Mouse (Mus musculus) cerebellum, adult 11 months (tissue): ENCODE results near the gene Cntn5.

Experiments
- DNase-seq: peaks from one replicate; pipeline ENCODE4 v3.0.0; 2022

Cntn5 gene

GRCm38 (mm10) chr9:10121350-10122057, 783.1 kb downstream of the Cntn5 start:
- no peak for DNase-seq

- no peak for DNase-seq
Measured at GRCm38 (mm10) chr9:10116581-10116980, 788.0 kb downstream of the Cntn5 start.

- no peak for DNase-seq
Measured at GRCm38 (mm10) chr9:10109156-10109555, 795.4 kb downstream of the Cntn5 start.

- no peak for DNase-seq
Measured at GRCm38 (mm10) chr9:10107861-10108260, 796.7 kb downstream of the Cntn5 start.

DNA sequence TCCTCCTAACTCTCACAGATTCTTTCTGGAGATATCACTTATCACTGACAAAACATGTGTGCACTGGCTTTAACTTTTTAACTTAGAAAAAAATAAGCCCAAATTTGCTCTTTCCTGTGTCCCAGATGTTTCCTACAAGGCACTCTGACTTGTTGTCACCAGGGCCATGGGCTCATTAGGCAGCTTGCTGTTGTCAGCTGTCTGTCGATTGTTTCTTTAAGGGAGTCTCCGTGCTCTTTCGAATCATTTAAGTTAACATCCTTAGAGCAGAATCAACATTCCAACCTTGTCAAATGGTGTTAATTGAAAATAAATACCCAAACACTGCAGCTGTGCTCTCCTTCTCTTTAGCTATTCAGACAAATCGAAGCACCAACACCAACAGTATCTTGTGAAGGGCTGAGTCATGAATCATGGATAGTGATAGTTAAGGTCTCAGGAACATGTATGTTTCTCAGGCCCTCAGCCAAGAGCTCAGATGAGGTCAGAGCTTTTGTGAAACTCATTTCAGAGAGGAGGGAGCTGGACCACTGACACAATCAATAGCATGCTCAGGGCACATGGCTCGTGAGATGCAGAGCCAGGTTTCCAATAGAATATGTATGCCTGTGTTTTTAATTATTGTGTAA, 802.6 kb downstream of the Cntn5 start:
- DNase-seq, result no peak

GRCm38 (mm10) chr9:10076282-10076681, 828.3 kb downstream of the Cntn5 start:
- DNase-seq, result no peak

DNA sequence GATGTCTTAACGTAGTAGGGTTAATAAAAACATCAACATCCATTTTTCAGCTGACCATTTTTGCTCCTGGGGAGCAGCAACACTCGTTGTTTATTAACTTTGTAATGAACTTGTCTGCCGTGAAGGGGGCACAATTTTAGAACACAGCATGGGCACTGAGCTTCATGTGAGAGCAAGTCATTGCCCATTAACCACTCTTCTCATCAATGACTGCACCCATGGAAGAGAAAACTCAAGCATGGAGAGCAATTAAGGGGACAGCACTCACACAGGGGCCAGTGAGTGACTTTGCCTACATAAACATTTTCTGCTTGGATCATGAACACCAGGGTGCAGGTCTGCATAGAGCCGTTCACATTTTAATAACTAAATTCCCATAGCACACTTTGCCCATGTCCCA, 831.2 kb downstream of the Cntn5 start:
- no peak for DNase-seq

DNA sequence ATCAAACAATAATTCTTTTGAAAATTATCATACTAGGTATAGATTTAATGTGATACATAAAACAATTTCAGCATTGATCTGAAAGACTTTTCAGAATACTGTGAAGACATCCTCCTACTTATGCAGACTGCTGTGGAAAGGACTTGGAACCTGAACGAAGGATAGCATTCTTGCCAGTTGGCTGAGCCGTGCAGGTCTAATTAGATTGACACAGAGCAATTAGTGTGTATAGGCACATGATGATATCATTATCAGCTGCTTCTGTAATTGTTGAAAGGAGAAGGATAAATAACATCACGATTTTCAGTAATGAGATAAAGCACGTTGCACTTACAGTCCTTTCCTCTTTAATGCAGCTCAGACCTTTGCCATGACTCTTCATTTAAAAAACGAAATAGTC, 831.7 kb downstream of the Cntn5 start:
- DNase-seq, result no peak

- no peak for DNase-seq
Measured at GRCm38 (mm10) chr9:10071271-10071670, 833.3 kb downstream of the Cntn5 start.

DNA sequence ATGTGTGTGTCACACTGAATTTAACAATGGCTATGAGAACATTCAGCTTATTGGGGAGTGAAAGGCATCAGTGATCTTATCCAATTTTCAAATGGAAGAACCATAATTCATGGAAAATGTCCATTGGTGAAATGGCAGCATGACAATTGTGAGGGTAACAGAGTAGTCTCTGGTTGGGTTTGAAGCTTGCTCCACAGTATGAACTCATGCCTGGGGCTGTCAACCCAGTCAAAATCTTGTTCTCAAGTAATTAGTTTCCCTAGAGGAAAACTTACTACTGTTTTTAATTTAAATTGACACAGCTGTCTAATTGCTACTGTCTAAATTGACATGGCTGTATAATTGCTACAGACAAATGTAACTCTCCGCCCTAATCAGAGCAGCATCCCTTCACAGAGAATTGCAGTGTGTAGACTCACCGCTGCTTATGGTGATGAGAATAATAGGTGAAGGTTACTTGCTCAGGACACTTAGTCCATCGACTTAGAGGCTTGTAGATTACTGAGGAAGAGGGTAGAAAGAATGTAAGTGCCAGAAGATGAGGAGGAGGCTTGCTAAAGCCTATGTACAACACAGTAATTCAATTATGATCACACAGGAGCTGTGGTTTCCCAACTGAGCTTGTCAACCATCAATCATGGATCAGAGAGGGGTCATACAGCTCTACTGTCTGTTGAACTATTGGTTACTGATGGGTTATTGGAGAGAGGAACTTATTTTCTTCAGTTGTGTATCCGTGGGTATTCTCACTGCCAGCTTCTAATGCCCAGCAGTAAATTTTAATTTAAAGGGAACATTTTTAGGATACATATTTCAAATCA, 859.4 kb downstream of the Cntn5 start:
- DNase-seq, result no peak

DNA sequence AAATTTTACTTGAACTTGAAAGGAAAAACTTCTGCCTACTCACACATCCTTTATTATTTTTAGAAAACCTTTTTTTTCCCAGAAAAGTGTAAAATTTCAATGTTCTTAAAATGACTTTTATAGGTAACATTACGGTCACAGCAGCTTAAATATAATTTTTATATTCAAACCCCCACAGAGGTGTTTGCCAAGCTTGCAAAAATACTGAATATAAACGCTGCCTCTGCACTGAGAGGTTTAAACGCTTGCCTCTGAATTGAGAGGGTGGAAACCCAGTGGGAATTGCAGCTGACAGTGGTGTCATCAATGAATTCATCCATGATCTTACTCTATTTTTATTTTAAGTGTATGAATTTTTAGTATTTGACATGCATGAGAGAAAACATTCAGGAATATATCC, 861.6 kb downstream of the Cntn5 start:
- DNase-seq, result no peak

DNA sequence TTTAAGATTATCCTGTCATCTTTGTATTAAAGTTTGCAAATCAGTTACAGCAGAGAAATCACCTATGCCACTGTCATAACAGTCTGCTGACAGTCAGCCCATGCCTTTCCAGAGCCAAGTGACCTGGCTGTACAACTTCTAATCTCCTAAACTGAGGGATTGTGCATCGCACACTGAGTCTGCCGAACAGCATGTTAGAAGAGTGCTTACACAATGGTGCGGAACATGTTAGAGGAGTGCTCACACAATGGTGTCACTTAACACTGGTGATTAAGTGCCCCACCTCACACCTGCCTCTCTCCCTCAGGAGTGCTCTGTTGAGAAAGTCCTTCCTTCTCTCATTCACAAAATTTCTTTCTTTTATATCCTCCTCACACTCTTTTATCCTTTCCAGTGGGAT, 889.4 kb downstream of the Cntn5 start:
- DNase-seq, result no peak

DNA sequence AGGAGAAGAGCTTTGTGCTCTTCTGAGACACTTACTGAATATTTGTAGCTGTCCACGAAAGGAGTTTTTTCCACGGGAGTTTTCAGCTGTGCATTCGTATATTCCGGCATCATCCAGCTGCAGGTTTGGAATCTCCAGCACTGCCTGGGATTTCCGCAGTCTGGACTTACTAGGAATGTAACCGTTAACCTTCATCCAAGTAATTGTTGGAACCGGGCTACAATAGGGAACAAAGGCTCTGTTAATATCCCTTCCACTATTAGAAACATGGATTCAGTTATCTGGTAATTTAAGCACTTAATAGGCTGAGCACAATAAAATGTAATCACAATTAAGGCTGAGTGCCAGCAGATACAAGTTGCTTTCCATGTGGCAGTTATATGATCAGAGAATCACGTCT, 920.5 kb downstream of the Cntn5 start:
- DNase-seq, result no peak

- DNase-seq, result no peak
Measured at GRCm38 (mm10) chr9:9983220-9983619, 921.4 kb downstream of the Cntn5 start.

DNA sequence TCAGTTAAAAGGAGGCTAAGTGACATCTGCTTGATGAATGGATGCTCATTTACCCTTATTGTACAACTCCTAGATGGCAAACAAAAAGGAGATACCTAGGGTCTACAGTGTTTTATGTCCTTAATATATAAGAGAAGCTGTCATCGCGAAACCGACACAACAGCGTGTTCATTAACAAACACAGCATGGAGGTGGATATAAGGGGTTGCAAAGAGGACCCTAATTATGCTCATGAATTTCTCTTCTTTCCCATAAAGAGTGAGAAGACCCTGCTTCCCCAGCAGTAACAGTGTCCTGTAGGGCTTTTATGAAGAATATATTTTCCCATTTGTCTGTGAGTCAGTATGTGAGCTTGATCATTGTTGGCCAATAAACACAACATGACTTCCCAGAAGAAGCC, 939.2 kb downstream of the Cntn5 start:
- DNase-seq, result no peak

GRCm38 (mm10) chr9:9960610-9961172, 943.9 kb downstream of the Cntn5 start:
- DNase-seq, result no peak

DNA sequence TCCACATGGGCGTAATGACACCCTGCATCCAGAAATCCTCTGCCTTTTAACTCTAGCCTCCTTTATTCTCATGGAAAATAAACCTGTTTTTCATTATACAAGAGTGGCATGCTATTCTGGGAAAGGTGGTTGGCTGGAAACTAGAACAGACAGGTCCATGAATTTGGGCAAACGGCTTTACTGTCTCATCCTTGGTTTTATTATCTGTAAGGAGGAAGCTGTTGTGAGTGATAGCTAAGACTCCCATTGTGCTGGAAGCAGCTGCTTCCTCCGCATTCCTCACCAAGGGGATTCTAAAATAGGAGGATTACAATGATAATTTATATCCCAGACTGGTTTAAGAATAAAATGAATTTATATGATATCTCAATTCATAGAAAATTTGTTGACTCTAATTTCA, 955.2 kb downstream of the Cntn5 start:
- no peak for DNase-seq

GRCm38 (mm10) chr9:9944872-9945271, 959.7 kb downstream of the Cntn5 start:
- DNase-seq, result no peak

GRCm38 (mm10) chr9:9937444-9938436, 966.8 kb downstream of the Cntn5 start:
- DNase-seq, result no peak

DNA sequence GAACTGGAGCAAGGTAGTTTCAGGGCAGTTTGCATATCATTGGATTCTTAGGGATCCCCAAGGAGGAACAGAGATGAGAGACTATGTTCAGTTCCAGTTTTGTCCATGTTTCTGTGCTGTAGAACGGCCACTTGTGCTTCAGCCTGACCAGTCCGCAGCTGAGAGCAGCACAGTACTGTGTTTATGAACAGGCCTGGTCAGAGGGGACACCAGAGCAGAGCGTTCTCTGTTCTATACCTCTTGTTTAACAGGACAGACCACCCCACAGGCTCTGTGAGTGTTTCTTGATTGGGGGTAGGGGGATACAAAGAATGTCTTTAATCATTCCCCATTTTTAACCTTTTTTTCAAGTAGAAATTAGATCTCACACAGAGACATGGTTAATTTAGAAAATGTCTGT, 984.0 kb downstream of the Cntn5 start:
- no peak for DNase-seq

DNA sequence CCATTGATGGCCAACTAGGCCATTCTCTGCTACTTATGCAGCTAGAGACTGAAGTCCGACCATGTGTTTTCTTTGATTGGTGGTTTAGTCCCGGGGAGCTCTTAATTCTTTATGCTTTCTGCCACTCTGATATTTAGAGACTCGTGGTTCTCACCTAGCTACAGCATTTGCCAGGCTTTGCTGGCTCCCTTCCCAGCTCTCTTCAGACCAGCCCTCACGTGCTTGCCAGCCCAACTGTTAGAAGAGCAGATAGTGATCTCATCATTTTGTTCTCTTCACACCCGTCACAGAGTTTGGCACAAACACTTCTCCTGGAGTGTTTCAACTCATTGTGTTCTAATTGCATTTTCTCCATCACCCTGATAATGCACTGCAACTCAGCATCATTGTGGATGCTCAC, 1005.5 kb downstream of the Cntn5 start:
- DNase-seq, result peak; percentile 39

DNA sequence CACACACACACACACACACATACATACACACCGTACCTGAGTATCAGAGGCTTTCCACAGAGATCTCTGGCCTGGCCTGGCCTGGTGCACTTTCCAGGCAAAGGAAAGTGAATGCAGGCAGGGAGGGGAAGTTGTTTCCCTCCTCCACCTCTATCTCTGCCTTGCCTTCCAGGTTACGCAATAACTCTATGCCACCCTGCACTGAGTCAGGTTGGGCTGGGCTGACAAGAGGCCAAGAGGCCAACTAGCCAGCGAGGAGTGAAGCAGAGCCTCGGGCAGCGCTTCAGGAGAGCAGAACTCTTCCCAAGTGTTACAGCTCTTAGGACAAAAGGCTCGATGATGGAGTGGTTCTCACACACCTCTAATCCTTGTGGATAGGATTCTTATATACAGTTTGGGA, 1018.4 kb downstream of the Cntn5 start:
- no peak for DNase-seq
